Mouse (Mus musculus) ES-Bruce4 (cell line): Measurements from ENCODE around the gene Ghrh.

Source experiments
- CTCF ChIP-seq: IDR thresholded peaks from one replicate; pipeline ENCODE4 v1.8.1; 2011; ENCODE audit warnings: low read depth, low read length
- EP300 ChIP-seq: IDR thresholded peaks from 2 replicates; pipeline ENCODE4 v1.6.1; 2011; ENCODE audit warnings: low read depth, low read length; ENCODE audit not compliant: insufficient read depth

DNA sequence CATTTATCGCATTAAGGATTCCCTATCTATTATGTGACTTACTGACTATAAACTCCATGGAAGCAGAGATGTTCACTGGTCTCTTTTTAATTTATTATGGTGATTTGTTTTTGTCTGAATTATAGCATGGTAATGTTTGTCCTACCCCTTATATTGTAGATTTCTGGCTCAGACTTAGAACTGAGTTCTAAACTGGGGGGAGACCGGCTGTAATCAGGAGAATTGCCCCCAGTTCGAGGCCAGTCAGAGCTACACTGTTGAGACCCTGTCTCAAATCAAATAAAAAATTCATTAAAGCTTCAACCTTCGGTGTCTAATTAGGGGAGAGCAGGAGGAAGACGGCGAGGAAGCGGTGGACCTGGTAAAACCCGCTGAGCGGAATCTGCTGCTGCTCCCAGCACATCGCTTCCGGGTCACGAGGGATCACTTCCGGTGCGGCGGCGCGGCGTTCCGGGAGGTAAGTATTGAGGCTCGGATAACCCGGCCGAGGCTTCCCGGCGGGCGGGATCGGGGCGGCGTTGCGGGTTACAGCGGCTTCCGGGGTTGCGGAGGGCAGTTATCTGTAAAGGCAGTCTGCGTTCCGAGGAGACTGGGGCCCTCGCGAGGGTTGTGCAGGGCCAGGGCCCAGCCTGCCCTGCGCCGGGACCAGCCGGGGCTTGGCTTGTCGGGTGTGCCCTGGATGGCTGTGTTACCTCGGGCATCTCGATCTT, 20.0 kb upstream of the Ghrh start, which contains the start of gene Manbal:
- TF ChIP-seq CTCF (no peak), EP300 (0 out of 2 replicates have a peak, but pooled peaks have one; percentile 49)
